Mouse (Mus musculus) embryonic facial prominence, embryonic 10.5 days (tissue): Measurements from ENCODE around the gene Olfr777. TPM values are rescaled to one million over a fixed set of nuclear protein-coding genes. Genes with fewer than 3 reads are reported as not detected.
"Not testable (repeated sequence)": the region's sequence is repeated elsewhere in the genome, so short reads cannot be mapped to it uniquely, and the experiment has no call there.

ENCODE experiments used
- DNase-seq: peaks from one replicate; pipeline ENCODE4 v3.0.0-alpha.2; 2017; ENCODE audit warnings: low spot score
- H3K27ac ChIP-seq: fragments of 300-500 bp; sonication (generic); replicated peaks from 2 replicates; pipeline ENCODE4 v1.5.1; 2016; ENCODE audit warnings: mild to moderate bottlenecking
- H3K27me3 ChIP-seq: fragments of 300-500 bp; sonication (generic); replicated peaks from 2 replicates; pipeline ENCODE4 v1.6.1; 2016; ENCODE audit warnings: low read depth, mild to moderate bottlenecking; ENCODE audit not compliant: poor library complexity, severe bottlenecking
- H3K36me3 ChIP-seq: fragments of 300-500 bp; sonication (generic); replicated peaks from 2 replicates; pipeline ENCODE4 v1.6.1; 2016; ENCODE audit warnings: mild to moderate bottlenecking, moderate library complexity
- H3K4me1 ChIP-seq: fragments of 300-500 bp; sonication (generic); 2 replicates; pipeline ENCODE4 v1.6.1; 2016
- H3K4me3 ChIP-seq: fragments of 300-500 bp; sonication (generic); 2 replicates; pipeline ENCODE4 v1.5.1; 2016; ENCODE audit warnings: mild to moderate bottlenecking, moderate library complexity
- H3K9me3 ChIP-seq: fragments of 300-500 bp; sonication (generic); 2 replicates; pipeline ENCODE4 v1.6.1; 2016; ENCODE audit warnings: mild to moderate bottlenecking
- WGBS: fragments of 180-500 bp; shearing (Covaris S2); methylation state at CpG from one replicate; pipeline ENCODE4 v1.1.7; 2016; 5-methylcytosine and 5-hydroxymethylcytosine counted together
- polyA plus RNA-seq: library from polyadenylated mRNA; unstranded; fragments of >200 nt; fragmentation: Nextera tagmentation; extraction: Ambion mirVana; gene quantifications from 2 replicates; pipeline ENCODE4 v1.2.1, GENCODE M21; 2016

Olfr777 gene
- not detected in 2 replicates for polyA plus RNA-seq

- no peaks in the 10 kb centered on the region for H3K27me3 ChIP-seq
- no peaks in the 10 kb centered on the region for H3K4me1 ChIP-seq
- no peak for DNase-seq
- no peaks in the 10 kb centered on the region for H3K9me3 ChIP-seq
- H3K27ac ChIP-seq: no peak within 1 kb of the TSS
- no peaks in the 10 kb centered on the region for H3K36me3 ChIP-seq
- 93% methylated on average over 2 of the region's 2 CpGs for WGBS
- H3K4me3 ChIP-seq: no peak within 1 kb of the TSS
Measured at GRCm38 (mm10) chr10:129271081-129271535, at the start of gene Olfr777. Olfr777 (minus strand) TSS chr10:129271485.

GRCm38 (mm10) chr10:129317817-129318216 lies 46.5 kb upstream of the Olfr777 start, which contains the start of gene Olfr780:
Olfr780 (plus strand) TSS chr10:129318117.
- no peaks in the 10 kb centered on the region for H3K4me1 ChIP-seq
- no peak within 1 kb of the TSS for H3K4me3 ChIP-seq
- H3K27me3 ChIP-seq: no peaks in the 10 kb centered on the region
- no peak within 1 kb of the TSS for H3K27ac ChIP-seq
- 88% methylated on average over 3 of the region's 3 CpGs for WGBS
- H3K36me3 ChIP-seq: no peaks in the 10 kb centered on the region
- no peaks in the 10 kb centered on the region for H3K9me3 ChIP-seq
- DNase-seq: no peak

DNA sequence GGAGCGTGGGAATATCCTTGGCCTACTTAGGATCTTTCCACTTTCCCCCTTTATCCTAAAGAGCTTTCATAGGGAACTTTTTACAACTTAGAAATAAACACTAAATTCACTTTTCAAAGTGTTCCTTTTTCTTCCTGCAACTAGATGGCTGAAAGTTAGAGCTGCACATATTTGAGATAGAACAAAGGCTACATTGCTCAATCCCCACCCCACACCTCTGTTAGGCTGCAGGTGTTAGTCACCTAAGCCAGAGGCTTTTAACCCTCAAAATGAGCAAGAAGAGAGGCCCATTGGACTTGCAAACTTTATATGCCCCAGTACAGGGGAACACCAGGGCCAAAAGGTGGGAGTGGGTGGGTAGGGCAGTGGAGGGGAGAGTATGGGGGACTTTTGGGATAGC lies 42.2 kb upstream of the Olfr777 start:
- H3K27me3 ChIP-seq, H3K36me3 ChIP-seq, H3K27ac ChIP-seq, H3K4me3 ChIP-seq, H3K9me3 ChIP-seq, DNase-seq, H3K4me1 ChIP-seq: not testable (repeated sequence)
- no CpG with 5 or more reads among the region's 1 CpGs for WGBS

DNA sequence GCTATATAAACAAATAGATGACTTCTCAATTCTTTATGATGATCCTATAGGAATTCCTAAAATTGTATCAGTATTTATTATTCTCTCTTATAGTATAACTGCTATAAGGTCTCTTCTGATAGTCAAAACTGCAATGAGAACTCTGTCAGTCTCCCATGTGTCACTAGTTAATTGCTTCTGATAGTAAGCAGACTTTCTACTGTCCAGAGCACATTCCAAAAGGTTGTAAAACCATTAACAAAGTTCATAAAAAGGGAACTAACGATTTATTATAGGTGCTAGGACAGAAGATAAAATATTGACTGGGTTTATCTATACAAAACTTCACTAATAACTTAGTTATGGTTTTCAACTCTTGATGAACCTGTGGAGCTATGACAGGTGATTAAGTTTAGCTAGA lies 41.7 kb upstream of the Olfr777 start:
- not testable (repeated sequence) for H3K4me3 ChIP-seq, H3K4me1 ChIP-seq, DNase-seq, H3K36me3 ChIP-seq, H3K27ac ChIP-seq, H3K9me3 ChIP-seq, H3K27me3 ChIP-seq
- WGBS: 76% methylated on average over 1 of the region's 1 CpGs

DNA sequence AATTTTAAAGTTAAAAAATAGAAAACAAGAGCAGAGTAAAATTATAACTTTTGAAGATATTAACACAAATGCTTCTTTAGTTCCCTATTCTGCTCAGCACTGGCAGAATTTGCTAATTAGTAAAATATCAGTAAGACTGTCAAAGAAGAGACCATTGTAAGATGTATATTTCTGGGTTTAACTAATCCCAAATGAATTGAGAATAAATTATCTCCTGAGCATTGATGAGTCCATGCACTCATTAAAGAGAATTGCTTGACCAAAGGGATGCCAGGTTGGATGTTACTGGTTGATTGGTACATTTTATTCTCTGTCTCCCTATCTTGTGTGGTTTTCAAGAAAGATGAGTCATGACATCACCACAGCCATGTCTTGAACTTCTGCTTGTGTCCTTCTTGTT lies 12.5 kb downstream of the Olfr777 start, which contains the start of gene Olfr776:
Gene Olfr776 (plus strand): TSS at position 301 of the 400 bp plus-strand sequence.
- Histone ChIP-seq H3K4me3 (no peak within 1 kb of the TSS), H3K27ac (no peak within 1 kb of the TSS), H3K36me3 (no peaks in the 10 kb centered on the region), H3K4me1 (no peaks in the 10 kb centered on the region), H3K9me3 (no peaks in the 10 kb centered on the region), H3K27me3 (no peaks in the 10 kb centered on the region)
- DNase-seq: no peak

DNA sequence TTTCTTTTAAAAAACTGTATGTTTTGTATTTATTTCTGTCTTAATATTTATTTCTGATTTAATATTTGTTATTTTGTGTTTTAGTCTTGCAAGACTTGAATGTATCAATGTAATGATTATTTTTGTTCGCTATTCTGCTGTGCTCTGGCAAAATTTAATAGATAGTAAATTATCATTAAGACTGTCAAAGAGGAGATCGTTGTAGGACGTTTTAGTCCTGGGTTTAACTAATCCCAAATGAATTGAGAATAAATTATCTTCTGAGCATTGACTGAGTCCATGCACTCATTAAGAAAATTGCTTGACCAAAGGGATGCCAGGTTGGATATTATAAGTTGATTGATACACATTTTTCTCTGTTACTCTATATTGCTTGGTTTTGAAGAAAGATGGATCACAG lies 23.2 kb downstream of the Olfr777 start, which contains the start of gene Olfr775:
Gene Olfr775 (plus strand): TSS at position 301 of the 400 bp plus-strand sequence.
- H3K27ac ChIP-seq: no peak within 1 kb of the TSS
- DNase-seq: no peak
- WGBS: 81% methylated on average over 3 of the region's 3 CpGs
- no peaks in the 10 kb centered on the region for H3K4me1 ChIP-seq
- H3K27me3 ChIP-seq: no peaks in the 10 kb centered on the region
- H3K4me3 ChIP-seq: no peak within 1 kb of the TSS
- no peaks in the 10 kb centered on the region for H3K9me3 ChIP-seq
- H3K36me3 ChIP-seq: no peaks in the 10 kb centered on the region

DNA sequence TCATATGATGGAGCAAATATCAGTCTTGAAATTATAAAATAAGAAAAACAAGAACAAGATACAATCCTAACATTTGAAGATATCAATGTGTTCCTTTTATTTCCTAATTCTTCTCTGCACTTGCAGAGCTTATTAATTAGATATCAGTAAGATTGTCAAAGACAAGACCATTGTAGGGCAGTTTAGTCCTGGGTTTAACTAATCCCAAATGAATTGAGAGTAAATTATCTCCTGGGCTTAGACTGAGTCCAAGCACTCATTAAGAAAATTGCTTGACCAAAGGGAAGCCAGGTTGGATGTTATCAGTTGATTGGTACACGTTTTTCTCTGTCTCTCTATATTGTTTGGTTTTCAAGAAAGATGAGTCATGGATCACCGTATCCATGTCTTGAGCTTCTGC lies 35.4 kb downstream of the Olfr777 start, which contains the start of gene Olfr774:
Gene Olfr774 (plus strand): TSS at position 301 of the 400 bp plus-strand sequence.
- no peak within 1 kb of the TSS for H3K27ac ChIP-seq
- no peak within 1 kb of the TSS for H3K4me3 ChIP-seq
- H3K27me3 ChIP-seq: no peaks in the 10 kb centered on the region
- H3K36me3 ChIP-seq: no peaks in the 10 kb centered on the region
- no peaks in the 10 kb centered on the region for H3K4me1 ChIP-seq
- no peak for DNase-seq
- H3K9me3 ChIP-seq: no peaks in the 10 kb centered on the region
- 80% methylated on average over 2 of the region's 2 CpGs for WGBS

- no peaks in the 10 kb centered on the region for H3K36me3 ChIP-seq
- H3K9me3 ChIP-seq: peaks cover 3% of the 10 kb centered on the region; the same call in 1 of the 2 replicates
- H3K4me3 ChIP-seq: no peak overlapping the region
- no peaks in the 10 kb centered on the region for H3K27me3 ChIP-seq
- H3K27ac ChIP-seq: no peak overlapping the region
- no peaks in the 10 kb centered on the region for H3K4me1 ChIP-seq
- 77% methylated on average over 1 of the region's 1 CpGs for WGBS
- no peak for DNase-seq
Measured at GRCm38 (mm10) chr10:129230737-129231136, 40.5 kb downstream of the Olfr777 start.

Other genes with a start within 250 kb of the Olfr777 start
- not detected in 2 replicates for gene Olfr764-ps1, start 231.6 kb downstream of the Olfr777 start, polyA plus RNA-seq
- not detected in 2 replicates for gene Olfr765, start 221.5 kb downstream of the Olfr777 start, polyA plus RNA-seq
- not detected in 2 replicates for gene Olfr766-ps1, start 202.5 kb downstream of the Olfr777 start, polyA plus RNA-seq
- not detected in 2 replicates for gene Olfr767, start 188.6 kb downstream of the Olfr777 start, polyA plus RNA-seq
- not detected in 2 replicates for gene Olfr768, start 172.1 kb downstream of the Olfr777 start, polyA plus RNA-seq
- not detected in 2 replicates for gene Olfr769, start 153.6 kb downstream of the Olfr777 start, polyA plus RNA-seq
- not detected in 2 replicates for gene Olfr770, start 132.5 kb downstream of the Olfr777 start, polyA plus RNA-seq
- gene Olfr771, start 106.7 kb downstream of the Olfr777 start, polyA plus RNA-seq: not detected in 2 replicates
- gene Olfr772, start 93.6 kb downstream of the Olfr777 start, polyA plus RNA-seq: not detected in 2 replicates
- not detected in 2 replicates for gene Olfr773, start 84.1 kb downstream of the Olfr777 start, polyA plus RNA-seq
- gene Olfr774, start 35.3 kb downstream of the Olfr777 start, polyA plus RNA-seq: not detected in 2 replicates
- not detected in 2 replicates for gene Olfr775, start 23.1 kb downstream of the Olfr777 start, polyA plus RNA-seq
- gene Olfr776, start 12.4 kb downstream of the Olfr777 start, polyA plus RNA-seq: not detected in 2 replicates
- gene Olfr780, start 46.6 kb upstream of the Olfr777 start, polyA plus RNA-seq: not detected in 2 replicates
- gene Olfr781, start 57.4 kb upstream of the Olfr777 start, polyA plus RNA-seq: not detected in 2 replicates
- not detected in 2 replicates for gene Olfr782, start 77.4 kb upstream of the Olfr777 start, polyA plus RNA-seq
- 0.05 and 0.06 TPM in 2 replicates for gene Olfr784, start 112.6 kb upstream of the Olfr777 start, polyA plus RNA-seq
- gene Olfr785, start 133.9 kb upstream of the Olfr777 start, polyA plus RNA-seq: not detected in 2 replicates
- gene Olfr786, start 155.8 kb upstream of the Olfr777 start, polyA plus RNA-seq: not detected in 2 replicates
- gene Olfr787, start 190.4 kb upstream of the Olfr777 start, polyA plus RNA-seq: not detected in 2 replicates
- not detected in 2 replicates for gene Olfr788, start 199.5 kb upstream of the Olfr777 start, polyA plus RNA-seq
- gene Olfr789, start 213.3 kb upstream of the Olfr777 start, polyA plus RNA-seq: not detected in 2 replicates
- gene Olfr790, start 227.0 kb upstream of the Olfr777 start, polyA plus RNA-seq: not detected in 2 replicates